Comparison of ENCODE assay signal across 7 mouse cellular contexts in genomic region chr13:52582878-52583661, GRCm38 (mm10). TPM values are rescaled to one million over a fixed set of nuclear protein-coding genes. Genes with fewer than 3 reads are reported as not detected.
DNase-seq lines count a peak whose midpoint lies in the region; ATAC-seq and TF ChIP-seq lines count a peak whose summit lies in the region.

Gene Syk (plus strand): TSS chr13:52583173.

- H3K27me3 ChIP-seq in embryonic facial prominence, embryonic 10.5 days (replicated peaks; ENCODE audit: low read depth, poor library complexity, severe bottlenecking), result peaks cover 44% of the 10 kb centered on the region
- no peaks in the 10 kb centered on the region for H3K27me3 ChIP-seq in heart, adult 2 months (ENCODE audit: control insufficient read depth, insufficient read depth, low read length)
- H3K27me3 ChIP-seq in kidney, embryonic 14.5 days (ENCODE audit: control insufficient read depth, insufficient read depth, low read length), result no peaks in the 10 kb centered on the region
- H3K27me3 ChIP-seq in liver, embryonic 15.5 days, result peaks cover 14% of the 10 kb centered on the region
- no peaks in the 10 kb centered on the region for H3K27me3 ChIP-seq in stomach, embryonic 16.5 days (ENCODE audit: control insufficient read depth, insufficient read depth, low read length)

- peaks cover 12% of the 10 kb centered on the region for H3K4me1 ChIP-seq in embryonic facial prominence, embryonic 10.5 days
- H3K4me1 ChIP-seq in heart, adult 2 months (ENCODE audit: control insufficient read depth, insufficient read depth, low read length), result peaks cover 4% of the 10 kb centered on the region
- H3K4me1 ChIP-seq in kidney, embryonic 14.5 days (ENCODE audit: control insufficient read depth, insufficient read depth, low read length), result peaks cover 8% of the 10 kb centered on the region; the same call in 1 of the 2 replicates
- peaks cover 13% of the 10 kb centered on the region for H3K4me1 ChIP-seq in liver, embryonic 15.5 days (replicated peaks)
- H3K4me1 ChIP-seq in stomach, embryonic 16.5 days (ENCODE audit: control insufficient read depth, insufficient read depth, low read length), result no peaks in the 10 kb centered on the region

- peak within 1 kb of the TSS; percentile 77 for H3K9ac ChIP-seq in heart, adult 2 months (ENCODE audit: low read depth, low read length)
- peak within 1 kb of the TSS; percentile 63 for H3K9ac ChIP-seq in kidney, embryonic 14.5 days (ENCODE audit: low read depth, low read length)
- peak within 1 kb of the TSS; percentile 46 for H3K9ac ChIP-seq in liver, embryonic 15.5 days
- H3K9ac ChIP-seq in stomach, embryonic 16.5 days (ENCODE audit: low read length), result peak within 1 kb of the TSS; percentile 73

- peak within 1 kb of the TSS; percentile 81 for H3K27ac ChIP-seq in embryonic facial prominence, embryonic 10.5 days (replicated peaks)
- H3K27ac ChIP-seq in heart, adult 2 months, result peak within 1 kb of the TSS; percentile 78
- H3K27ac ChIP-seq in kidney, embryonic 14.5 days (ENCODE audit: low read depth, low read length), result peak within 1 kb of the TSS; percentile 67; the same call in 1 of the 2 replicates
- H3K27ac ChIP-seq in liver, embryonic 15.5 days (replicated peaks), result peak within 1 kb of the TSS; percentile 78
- peak within 1 kb of the TSS; percentile 36 for H3K27ac ChIP-seq in stomach, embryonic 16.5 days (ENCODE audit: low read length)

- no peak for TF ChIP-seq CTCF in heart, adult 2 months (IDR thresholded peaks at IDR 0.05)

- TF ChIP-seq EP300 in heart, adult 2 months (IDR thresholded peaks at IDR 0.05; ENCODE audit: insufficient read depth, low read depth, low read length), result no peak

- peak; percentile 77 for ATAC-seq in kidney, embryonic 14.5 days (ENCODE audit: low FRiP score, low TSS enrichment)
- peak; percentile 70 for ATAC-seq in liver, embryonic 15.5 days (ENCODE audit: insufficient read depth)
- peak; percentile 85 for ATAC-seq in stomach, embryonic 16.5 days (ENCODE audit: insufficient read depth, low FRiP score)

- intact Hi-C loops in heart, adult 2 months (cut with DNase I), result no loop called here

- DNase-seq in adrenal gland, adult (ENCODE audit: inconsistent age in 2 of 2, low spot score in 1 of 2), result peak; percentile 24 to 66
- peak; percentile 77 for DNase-seq in embryonic facial prominence, embryonic 10.5 days (ENCODE audit: low spot score)
- DNase-seq in heart, adult 2 months, result peak; percentile 79 to 85
- peak; percentile 60 to 75 for DNase-seq in natural killer cell, adult 2 months (ENCODE audit: low spot score in 2 of 2)

- no peaks in the 10 kb centered on the region for H3K36me3 ChIP-seq in embryonic facial prominence, embryonic 10.5 days (replicated peaks)
- H3K36me3 ChIP-seq in heart, adult 2 months (ENCODE audit: control insufficient read depth, insufficient read depth, low read length), result no peaks in the 10 kb centered on the region; the same call in 1 of the 2 replicates
- H3K36me3 ChIP-seq in kidney, embryonic 14.5 days (ENCODE audit: control insufficient read depth, insufficient read depth, low read length), result no peaks in the 10 kb centered on the region
- H3K36me3 ChIP-seq in liver, embryonic 15.5 days (replicated peaks), result no peaks in the 10 kb centered on the region
- no peaks in the 10 kb centered on the region for H3K36me3 ChIP-seq in stomach, embryonic 16.5 days (ENCODE audit: control insufficient read depth, insufficient read depth, low read length)

- peak within 1 kb of the TSS; percentile 92 for H3K4me2 ChIP-seq in kidney, embryonic 14.5 days (replicated peaks; ENCODE audit: low read depth, low read length)
- H3K4me2 ChIP-seq in liver, embryonic 15.5 days, result peak within 1 kb of the TSS; percentile 85
- H3K4me2 ChIP-seq in stomach, embryonic 16.5 days (ENCODE audit: low read depth, low read length), result peak within 1 kb of the TSS; percentile 75

- TF ChIP-seq POLR2A in heart, adult 2 months (IDR thresholded peaks at IDR 0.05; ENCODE audit: insufficient read depth, low read depth, low read length), result peak; percentile 48; the same call in 1 of the 2 replicates

- peak within 1 kb of the TSS; percentile 77 for H3K4me3 ChIP-seq in embryonic facial prominence, embryonic 10.5 days
- peak within 1 kb of the TSS; percentile 55 for H3K4me3 ChIP-seq in heart, adult 2 months
- H3K4me3 ChIP-seq in kidney, embryonic 14.5 days (ENCODE audit: low read length), result peak within 1 kb of the TSS; percentile 55
- H3K4me3 ChIP-seq in liver, embryonic 15.5 days (replicated peaks), result peak within 1 kb of the TSS; percentile 64
- peak within 1 kb of the TSS; percentile 57 for H3K4me3 ChIP-seq in stomach, embryonic 16.5 days (replicated peaks; ENCODE audit: low read length)

- WGBS in embryonic facial prominence, embryonic 10.5 days, result under 1% methylated on average over 70 of the region's 70 CpGs
- under 1% methylated on average over 70 of the region's 70 CpGs for WGBS in heart, adult 2 months
- under 1% methylated on average over 67 of the region's 70 CpGs for WGBS in kidney, embryonic 14.5 days
- WGBS in liver, embryonic 15.5 days (ENCODE audit: insufficient replicate concordance), result under 1% methylated on average over 70 of the region's 70 CpGs
- under 1% methylated on average over 68 of the region's 70 CpGs for WGBS in stomach, embryonic 16.5 days

- no peaks in the 10 kb centered on the region for H3K79me2 ChIP-seq in heart, adult 2 months (replicated peaks; ENCODE audit: control insufficient read depth, insufficient read depth, low read length)

- H3K9me3 ChIP-seq in embryonic facial prominence, embryonic 10.5 days, result no peaks in the 10 kb centered on the region
- no peaks in the 10 kb centered on the region for H3K9me3 ChIP-seq in kidney, embryonic 14.5 days (ENCODE audit: control insufficient read depth, low read length)
- H3K9me3 ChIP-seq in liver, embryonic 15.5 days (replicated peaks), result no peaks in the 10 kb centered on the region
- no peaks in the 10 kb centered on the region for H3K9me3 ChIP-seq in stomach, embryonic 16.5 days (replicated peaks; ENCODE audit: control insufficient read depth, low read length)

RNA-seq across cellular contexts. Expression of gene Syk, which starts in this region (rescaled TPM):
- polyA plus RNA-seq in embryonic facial prominence, embryonic 10.5 days (2016; fragmentation: Nextera tagmentation; extraction: Ambion mirVana), result 2.2 and 2.8 TPM in 2 replicates
- total RNA-seq in heart, adult 2 months (2021), result 10 to 100 TPM; 16.0 to 17.6 TPM
- polyA plus RNA-seq in heart, adult 2 months (2012; rRNA removed), result 14.0 and 19.7 TPM in 2 replicates
- 5.9 and 10.0 TPM in 2 replicates for polyA plus RNA-seq in kidney, embryonic 14.5 days (2014; fragmentation: Nextera tagmentation; extraction: Ambion mirVana)
- 5.1 and 5.5 TPM in 2 replicates for polyA plus RNA-seq in liver, embryonic 15.5 days (2015; fragmentation: Nextera tagmentation; extraction: Ambion mirVana)
- polyA plus RNA-seq in stomach, embryonic 16.5 days (2015; fragmentation: Nextera tagmentation; extraction: Ambion mirVana), result 3.4 and 3.9 TPM in 2 replicates

Comparison
In these comparisons a context has a peak if more than half of its experiments do, and no peak if none do; other contexts are left out.
1. Peak in every context shown above with its lines: DNase-seq, ATAC-seq, H3K4me3 ChIP-seq and H3K27ac ChIP-seq.